Mouse (Mus musculus): ENCODE measurements around the gene Mvd.

- TF ChIP-seq CTCF (IDR thresholded peaks at IDR 0.05; ENCODE audit: extremely low read depth, insufficient read depth, insufficient read length, insufficient replicate concordance) (no peak), POLR2A (IDR thresholded peaks at IDR 0.05; ENCODE audit: low read depth, low read length) (no peak)
Measured at GRCm38 (mm10) chr8:122431694-122432442, 11.4 kb downstream of the Mvd start.

Measured in spleen, adult 2 months (tissue).